Mouse (Mus musculus): ENCODE data around the gene Znrf4. TPM values are rescaled to one million over a fixed set of nuclear protein-coding genes. Genes with fewer than 3 reads are reported as not detected.

Gene Znrf4
- polyA plus RNA-seq, 1 experiment: not detected

DNA sequence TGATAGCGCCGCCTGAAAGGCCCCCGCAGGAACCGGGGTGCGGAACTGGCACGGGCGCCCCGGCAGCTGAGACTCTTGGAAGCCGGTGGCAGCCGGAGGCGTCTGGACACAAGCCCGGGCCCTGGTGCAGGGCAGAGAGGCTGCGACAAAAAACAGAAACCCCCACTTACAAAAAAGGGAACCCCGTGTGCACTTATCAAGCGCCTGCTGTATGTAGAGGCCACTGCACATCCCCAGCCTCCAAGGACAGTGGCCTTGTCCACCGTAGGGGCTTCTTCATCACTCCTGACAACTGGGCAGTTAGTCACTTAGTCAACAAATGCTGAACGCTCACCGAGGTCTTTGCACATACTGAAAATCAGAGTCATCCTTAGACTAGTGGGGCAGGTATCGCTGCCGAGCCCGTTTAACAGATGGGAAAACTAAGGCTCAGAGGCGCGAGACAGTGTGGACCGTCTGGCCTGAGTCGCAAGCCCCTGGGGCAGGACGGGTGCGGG lies 1.7 kb downstream of the Znrf4 start:
- Histone ChIP-seq H3K4me2 (ENCODE audit: low read depth) (no peak overlapping the region), H3K27me3 (ENCODE audit: control insufficient read depth, insufficient read depth, insufficient read length) (peaks cover 10% of the 10 kb centered on the region), H3K79me2 (ENCODE audit: control insufficient read depth, insufficient read depth) (no peaks in the 10 kb centered on the region), H3K36me3 (ENCODE audit: control insufficient read depth, insufficient read depth) (no peaks in the 10 kb centered on the region), H3ac (ENCODE audit: control insufficient read depth, insufficient read length) (no peak overlapping the region), H3K4me3 (no peak overlapping the region)
- TF ChIP-seq POLR2A (IDR thresholded peaks at IDR 0.05; ENCODE audit: insufficient read length, low read depth): no peak
- no peak for TF ChIP-seq MYOG (IDR thresholded peaks at IDR 0.05; ENCODE audit: control insufficient read depth in 1 of 3, insufficient read depth in 1 of 3, insufficient read length in 2 of 3, low read depth in 2 of 3)
- TF ChIP-seq E2F4 (IDR thresholded peaks at IDR 0.05; ENCODE audit: insufficient read depth): no peak

DNA sequence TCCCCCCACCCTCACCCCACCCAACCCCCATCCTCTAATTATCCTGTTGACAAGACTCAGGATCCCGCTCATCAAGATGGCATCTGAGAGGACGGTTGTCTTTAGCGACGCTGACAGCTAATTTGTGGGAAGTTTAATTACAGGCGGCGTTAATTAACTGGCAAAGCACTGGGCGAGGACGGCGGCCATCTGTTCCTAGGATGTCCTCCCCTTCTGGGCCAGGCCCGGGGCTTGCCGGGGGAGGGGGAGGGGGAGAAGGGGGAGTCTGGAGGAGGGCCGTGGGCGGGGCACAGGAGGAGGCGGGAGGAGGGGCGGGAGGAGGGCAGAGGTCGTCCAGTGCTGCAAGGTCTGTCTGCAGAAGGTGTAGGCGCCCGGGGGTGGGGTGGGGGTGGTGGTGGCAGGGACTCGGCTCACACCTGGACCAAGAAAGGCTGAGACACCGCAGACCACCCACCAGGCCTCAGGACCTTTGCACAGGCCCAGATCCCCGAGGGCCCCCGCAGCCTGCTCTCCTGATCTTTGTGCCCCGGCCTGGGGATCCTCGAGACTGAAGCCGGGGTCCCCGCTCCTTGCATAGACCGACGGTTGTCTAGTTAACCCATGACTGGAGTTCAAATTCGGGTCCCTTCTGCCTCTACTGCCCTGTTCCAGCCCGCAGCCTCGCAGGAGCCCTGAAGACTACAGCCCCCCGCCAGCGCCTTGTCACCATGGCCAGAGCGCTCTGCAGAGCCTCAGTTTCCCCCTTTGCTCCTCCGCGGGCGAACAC lies 2.3 kb downstream of the Znrf4 start:
- H3K4me2 ChIP-seq (ENCODE audit: low read depth): no peak overlapping the region
- H3K4me3 ChIP-seq: no peak overlapping the region
- H3ac ChIP-seq (ENCODE audit: control insufficient read depth, insufficient read length): no peak overlapping the region
- no peaks in the 10 kb centered on the region for H3K79me2 ChIP-seq (ENCODE audit: control insufficient read depth, insufficient read depth)
- peaks cover 4% of the 10 kb centered on the region for H3K27me3 ChIP-seq (ENCODE audit: control insufficient read depth, insufficient read depth, insufficient read length)
- no peak for TF ChIP-seq MAX (IDR thresholded peaks at IDR 0.05; ENCODE audit: low read depth)
- no peak for TF ChIP-seq MYOD1 (IDR thresholded peaks at IDR 0.05; ENCODE audit: control insufficient read depth in 1 of 3, insufficient read length in 2 of 3, low read depth in 2 of 3)
- no peak for TF ChIP-seq REST (IDR thresholded peaks at IDR 0.05; ENCODE audit: insufficient read depth, insufficient read length)
- no peak for TF ChIP-seq MYOG (IDR thresholded peaks at IDR 0.05; ENCODE audit: control insufficient read depth in 1 of 3, insufficient read depth in 1 of 3, insufficient read length in 2 of 3, low read depth in 2 of 3)
- no peak for TF ChIP-seq TCF3 (IDR thresholded peaks at IDR 0.05; ENCODE audit: insufficient read length, low read depth)
- TF ChIP-seq POLR2AphosphoS2 (IDR thresholded peaks at IDR 0.05; ENCODE audit: insufficient read length, low read depth): no peak
- TF ChIP-seq TCF12 (IDR thresholded peaks at IDR 0.05; ENCODE audit: insufficient read depth, poor library complexity, severe bottlenecking): no peak
- no peak for TF ChIP-seq CEBPB (IDR thresholded peaks at IDR 0.05; ENCODE audit: insufficient read depth, poor library complexity, severe bottlenecking)
- no peak for TF ChIP-seq USF1 (IDR thresholded peaks at IDR 0.05; ENCODE audit: low read depth)
- TF ChIP-seq POLR2A (IDR thresholded peaks at IDR 0.05; ENCODE audit: insufficient read length, low read depth): no peak
- TF ChIP-seq SRF (IDR thresholded peaks at IDR 0.05; ENCODE audit: control insufficient read depth, insufficient read length, low read depth): no peak
- TF ChIP-seq E2F4 (IDR thresholded peaks at IDR 0.05; ENCODE audit: insufficient read depth): no peak
- no peaks in the 10 kb centered on the region for H3K36me3 ChIP-seq (ENCODE audit: control insufficient read depth, insufficient read depth)

DNA sequence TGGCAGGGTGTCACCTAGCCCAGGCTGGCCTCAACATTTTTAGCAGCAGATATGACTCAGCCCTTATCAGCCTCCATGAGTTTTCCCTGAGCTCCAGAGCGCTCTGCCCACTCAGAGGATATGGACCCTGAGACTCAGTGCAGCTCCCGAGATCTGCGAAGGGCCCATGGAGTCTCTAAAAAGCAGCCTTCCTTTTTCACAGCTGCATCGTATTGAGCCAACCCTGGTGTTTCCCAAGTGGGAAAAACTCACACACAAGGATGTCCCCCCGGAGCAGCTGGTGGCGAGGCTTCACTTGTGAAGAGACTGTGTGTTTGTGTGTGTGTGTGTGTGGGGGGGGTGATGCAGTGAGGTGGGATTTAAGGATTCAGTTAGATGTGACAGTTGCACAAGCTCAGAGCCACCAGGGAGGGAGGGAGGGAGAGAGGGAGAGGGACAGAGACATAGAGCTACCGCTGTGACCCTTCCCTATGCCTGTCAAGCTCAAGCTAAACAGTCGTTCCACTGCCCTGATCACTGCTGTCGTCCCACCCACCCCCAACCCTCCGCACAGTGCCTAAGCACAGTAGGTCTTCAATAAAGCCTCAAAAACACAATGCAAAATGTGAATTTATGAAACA lies 3.1 kb downstream of the Znrf4 start:
- TF ChIP-seq MYOG (IDR thresholded peaks at IDR 0.05; ENCODE audit: control insufficient read depth in 1 of 3, insufficient read depth in 1 of 3, insufficient read length in 2 of 3, low read depth in 2 of 3) (no peak), TCF12 (IDR thresholded peaks at IDR 0.05; ENCODE audit: insufficient read depth, poor library complexity, severe bottlenecking) (no peak)
- H3ac ChIP-seq (ENCODE audit: control insufficient read depth, insufficient read length): no peak overlapping the region
- no peaks in the 10 kb centered on the region for H3K79me2 ChIP-seq (ENCODE audit: control insufficient read depth, insufficient read depth)
- no peak overlapping the region for H3K4me2 ChIP-seq (ENCODE audit: low read depth)
- peaks cover 4% of the 10 kb centered on the region for H3K27me3 ChIP-seq (ENCODE audit: control insufficient read depth, insufficient read depth, insufficient read length)
- no peak overlapping the region for H3K4me3 ChIP-seq
- no peaks in the 10 kb centered on the region for H3K36me3 ChIP-seq (ENCODE audit: control insufficient read depth, insufficient read depth)

DNA sequence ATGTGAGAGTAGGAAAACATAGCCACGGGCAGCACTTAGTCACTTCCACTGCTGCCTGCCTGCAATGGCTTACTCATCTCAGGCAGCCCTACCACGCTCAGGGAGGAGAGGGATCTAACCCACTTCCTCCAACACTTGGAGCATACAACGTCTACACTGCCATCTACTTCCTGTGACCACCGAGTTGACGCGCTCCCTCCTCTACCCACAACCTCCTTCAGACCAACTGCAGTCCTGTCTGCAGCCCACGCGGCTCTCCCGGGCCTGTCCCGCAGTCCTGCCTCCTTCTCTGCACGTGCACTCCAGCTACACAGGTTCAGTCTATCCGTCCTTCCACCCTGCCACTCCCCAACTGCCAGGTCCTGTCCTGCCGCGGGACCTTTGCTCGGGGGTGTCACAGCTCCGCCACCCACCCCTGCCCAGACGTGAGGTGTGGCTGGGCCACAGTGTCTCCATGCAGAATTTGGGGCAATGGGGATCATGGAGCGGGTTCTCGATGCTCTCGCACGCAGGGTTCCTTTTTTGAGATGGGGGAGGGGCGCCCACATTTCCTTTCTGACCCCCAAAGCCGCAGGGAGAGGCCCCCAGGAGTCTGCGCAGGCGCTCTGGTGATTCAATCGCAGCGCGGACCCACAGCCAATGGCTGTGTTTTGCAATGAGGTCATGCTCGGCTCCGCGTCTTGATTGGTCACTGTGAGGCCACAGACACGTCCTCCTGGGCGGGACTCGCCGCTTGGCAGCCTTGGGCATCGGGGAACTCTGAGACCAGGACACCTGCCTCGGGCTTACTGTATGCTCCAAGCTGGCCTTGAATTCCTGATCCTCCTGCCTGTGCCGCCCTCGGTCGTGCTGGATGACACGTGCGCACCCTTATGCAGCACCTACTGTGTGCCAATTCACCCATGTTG lies 4.8 kb downstream of the Znrf4 start:
- H3K79me2 ChIP-seq (ENCODE audit: control insufficient read depth, insufficient read depth): no peaks in the 10 kb centered on the region
- TF ChIP-seq MAX (IDR thresholded peaks at IDR 0.05; ENCODE audit: low read depth): no peak
- peak; percentile 75 for TF ChIP-seq POLR2AphosphoS2 (IDR thresholded peaks at IDR 0.05; ENCODE audit: insufficient read length, low read depth)
- TF ChIP-seq REST (IDR thresholded peaks at IDR 0.05; ENCODE audit: insufficient read depth, insufficient read length): no peak
- peak; percentile 36 for TF ChIP-seq SRF (IDR thresholded peaks at IDR 0.05; ENCODE audit: control insufficient read depth, insufficient read length, low read depth)
- peak in 2 of 3 experiments; percentile 52 to 79 for TF ChIP-seq MYOG (IDR thresholded peaks at IDR 0.05; ENCODE audit: control insufficient read depth in 1 of 3, insufficient read depth in 1 of 3, insufficient read length in 2 of 3, low read depth in 2 of 3)
- TF ChIP-seq MYOD1 (IDR thresholded peaks at IDR 0.05; ENCODE audit: control insufficient read depth in 1 of 3, insufficient read length in 2 of 3, low read depth in 2 of 3): peak in 2 of 3 experiments; percentile 78 to 82
- no peak for TF ChIP-seq TCF3 (IDR thresholded peaks at IDR 0.05; ENCODE audit: insufficient read length, low read depth)
- no peak for TF ChIP-seq USF1 (IDR thresholded peaks at IDR 0.05; ENCODE audit: low read depth)
- no peak for TF ChIP-seq TCF12 (IDR thresholded peaks at IDR 0.05; ENCODE audit: insufficient read depth, poor library complexity, severe bottlenecking)
- TF ChIP-seq E2F4 (IDR thresholded peaks at IDR 0.05; ENCODE audit: insufficient read depth): no peak
- no peak for TF ChIP-seq CEBPB (IDR thresholded peaks at IDR 0.05; ENCODE audit: insufficient read depth, poor library complexity, severe bottlenecking)
- TF ChIP-seq POLR2A (IDR thresholded peaks at IDR 0.05; ENCODE audit: insufficient read length, low read depth): peak; percentile 80
- peak overlapping the region; percentile 70 for H3ac ChIP-seq (ENCODE audit: control insufficient read depth, insufficient read length)
- H3K4me3 ChIP-seq: peak overlapping the region; percentile 49
- H3K36me3 ChIP-seq (ENCODE audit: control insufficient read depth, insufficient read depth): no peaks in the 10 kb centered on the region
- peaks cover 4% of the 10 kb centered on the region for H3K27me3 ChIP-seq (ENCODE audit: control insufficient read depth, insufficient read depth, insufficient read length)
- H3K4me2 ChIP-seq (ENCODE audit: low read depth): peak overlapping the region; percentile 96
